Mouse (Mus musculus): Measurements from ENCODE around the gene Gnl1. TPM values are rescaled to one million over a fixed set of nuclear protein-coding genes. Genes with fewer than 3 reads are reported as not detected.

Gene Gnl1
- polyA plus RNA-seq, 1 experiment from 2014 or later: 27.9 TPM

- DNase-seq (ENCODE audit: low spot score) (peak; percentile 41), ATAC-seq (peak; percentile 11; the same call in 1 of the 2 replicates)
- no peaks in the 10 kb centered on the region for H3K9me3 ChIP-seq (replicated peaks; ENCODE audit: control insufficient read depth, low read length)
- H3K36me3 ChIP-seq (ENCODE audit: control insufficient read depth, insufficient read depth, low read length): peaks cover 46% of the 10 kb centered on the region
- no peaks in the 10 kb centered on the region for H3K27me3 ChIP-seq (replicated peaks; ENCODE audit: control insufficient read depth, insufficient read depth, low read length)
- H3K4me1 ChIP-seq (ENCODE audit: control insufficient read depth, insufficient read depth, low read length): peaks cover 14% of the 10 kb centered on the region; the same call in 1 of the 2 replicates
- H3K4me2 ChIP-seq (ENCODE audit: low read length): peak overlapping the region; percentile 88
- 0% methylated on average over 25 of the region's 29 CpGs for WGBS
- H3K4me3 ChIP-seq (ENCODE audit: low read depth, low read length): peak overlapping the region; percentile 90
- H3K27ac ChIP-seq (ENCODE audit: low read depth, low read length): peak overlapping the region; percentile 94
- peak overlapping the region; percentile 80 for H3K9ac ChIP-seq (ENCODE audit: low read length)
Measured at GRCm38 (mm10) chr17:35980363-35980754, 708 bp downstream of the Gnl1 start.

GRCm38 (mm10) chr17:35981776-35982175 is 2.1 kb downstream of the Gnl1 start:
- Histone ChIP-seq H3K4me1 (ENCODE audit: control insufficient read depth, insufficient read depth, low read length) (peaks cover 14% of the 10 kb centered on the region; the same call in 1 of the 2 replicates), H3K9ac (ENCODE audit: low read length) (no peak overlapping the region), H3K36me3 (ENCODE audit: control insufficient read depth, insufficient read depth, low read length) (peaks cover 47% of the 10 kb centered on the region), H3K9me3 (replicated peaks; ENCODE audit: control insufficient read depth, low read length) (no peaks in the 10 kb centered on the region), H3K4me2 (ENCODE audit: low read length) (no peak overlapping the region), H3K27me3 (replicated peaks; ENCODE audit: control insufficient read depth, insufficient read depth, low read length) (no peaks in the 10 kb centered on the region), H3K27ac (ENCODE audit: low read depth, low read length) (no peak overlapping the region), H3K4me3 (ENCODE audit: low read depth, low read length) (no peak overlapping the region)
- no peak for DNase-seq (ENCODE audit: low spot score)
- WGBS: 97% methylated on average over 9 of the region's 9 CpGs
- ATAC-seq: no peak

- Histone ChIP-seq H3K4me3 (ENCODE audit: low read depth, low read length) (no peak overlapping the region), H3K27me3 (replicated peaks; ENCODE audit: control insufficient read depth, insufficient read depth, low read length) (no peaks in the 10 kb centered on the region), H3K9me3 (replicated peaks; ENCODE audit: control insufficient read depth, low read length) (no peaks in the 10 kb centered on the region), H3K36me3 (ENCODE audit: control insufficient read depth, insufficient read depth, low read length) (peaks cover 29% of the 10 kb centered on the region), H3K4me2 (ENCODE audit: low read length) (no peak overlapping the region), H3K9ac (ENCODE audit: low read length) (no peak overlapping the region), H3K27ac (ENCODE audit: low read depth, low read length) (no peak overlapping the region), H3K4me1 (ENCODE audit: control insufficient read depth, insufficient read depth, low read length) (peaks cover 4% of the 10 kb centered on the region)
- DNase-seq (ENCODE audit: low spot score): no peak
- ATAC-seq: no peak
- WGBS: 48% methylated on average over 10 of the region's 10 CpGs
Measured at GRCm38 (mm10) chr17:35991781-35992180, 12.1 kb downstream of the Gnl1 start.

- Histone ChIP-seq H3K4me2 (ENCODE audit: low read length) (peak overlapping the region; percentile 76), H3K9ac (ENCODE audit: low read length) (no peak overlapping the region), H3K36me3 (ENCODE audit: control insufficient read depth, insufficient read depth, low read length) (peaks cover 10% of the 10 kb centered on the region; the same call in 1 of the 2 replicates), H3K4me3 (ENCODE audit: low read depth, low read length) (peak overlapping the region; percentile 56; the same call in 1 of the 2 replicates), H3K27me3 (replicated peaks; ENCODE audit: control insufficient read depth, insufficient read depth, low read length) (no peaks in the 10 kb centered on the region), H3K9me3 (replicated peaks; ENCODE audit: control insufficient read depth, low read length) (no peaks in the 10 kb centered on the region), H3K27ac (ENCODE audit: low read depth, low read length) (no peak overlapping the region), H3K4me1 (ENCODE audit: control insufficient read depth, insufficient read depth, low read length) (peaks cover 4% of the 10 kb centered on the region)
- DNase-seq (ENCODE audit: low spot score) (peak; percentile 88), ATAC-seq (peak; percentile 79)
- WGBS: 8% methylated on average over 17 of the region's 17 CpGs
Measured at GRCm38 (mm10) chr17:35993675-35994074, 14.0 kb downstream of the Gnl1 start.

- H3K4me3 ChIP-seq (ENCODE audit: low read depth, low read length): peak overlapping the region; percentile 56
- no peaks in the 10 kb centered on the region for H3K27me3 ChIP-seq (replicated peaks; ENCODE audit: control insufficient read depth, insufficient read depth, low read length)
Measured at GRCm38 (mm10) chr17:35994175-35994878, 14.7 kb downstream of the Gnl1 start.

GRCm38 (mm10) chr17:35994879-35995240 is 15.2 kb downstream of the Gnl1 start:
- H3K9me3 ChIP-seq (replicated peaks; ENCODE audit: control insufficient read depth, low read length): no peaks in the 10 kb centered on the region
- H3K27ac ChIP-seq (ENCODE audit: low read depth, low read length): no peak overlapping the region
- H3K4me1 ChIP-seq (ENCODE audit: control insufficient read depth, insufficient read depth, low read length): peaks cover 4% of the 10 kb centered on the region
- WGBS: 2% methylated on average over 14 of the region's 14 CpGs
- peak; percentile 24 for DNase-seq (ENCODE audit: low spot score)
- no peak for ATAC-seq
- peak overlapping the region; percentile 67 for H3K9ac ChIP-seq (ENCODE audit: low read length)
- H3K27me3 ChIP-seq (replicated peaks; ENCODE audit: control insufficient read depth, insufficient read depth, low read length): no peaks in the 10 kb centered on the region
- peak overlapping the region; percentile 76 for H3K4me2 ChIP-seq (ENCODE audit: low read length)
- peak overlapping the region; percentile 56 for H3K4me3 ChIP-seq (ENCODE audit: low read depth, low read length)
- no peaks in the 10 kb centered on the region for H3K36me3 ChIP-seq (ENCODE audit: control insufficient read depth, insufficient read depth, low read length)

More at GRCm38 (mm10) chr17:35994175-35994878, 14.7 kb downstream of the Gnl1 start:
- peak overlapping the region; percentile 30; the same call in 1 of the 2 replicates for H3K27ac ChIP-seq (ENCODE audit: low read depth, low read length)
- H3K36me3 ChIP-seq (ENCODE audit: control insufficient read depth, insufficient read depth, low read length): peaks cover 4% of the 10 kb centered on the region; the same call in 1 of the 2 replicates
- 3% methylated on average over 31 of the region's 31 CpGs for WGBS
- H3K4me1 ChIP-seq (ENCODE audit: control insufficient read depth, insufficient read depth, low read length): peaks cover 4% of the 10 kb centered on the region
- ATAC-seq: peak; percentile 78
- H3K4me2 ChIP-seq (ENCODE audit: low read length): peak overlapping the region; percentile 76
- H3K9ac ChIP-seq (ENCODE audit: low read length): peak overlapping the region; percentile 67
- peak; percentile 93 for DNase-seq (ENCODE audit: low spot score)
- no peaks in the 10 kb centered on the region for H3K9me3 ChIP-seq (replicated peaks; ENCODE audit: control insufficient read depth, low read length)

- no peaks in the 10 kb centered on the region for H3K27me3 ChIP-seq (replicated peaks; ENCODE audit: control insufficient read depth, insufficient read depth, low read length)
- peaks cover 4% of the 10 kb centered on the region for H3K4me1 ChIP-seq (ENCODE audit: control insufficient read depth, insufficient read depth, low read length)
- WGBS: under 1% methylated on average over 11 of the region's 11 CpGs
- H3K36me3 ChIP-seq (ENCODE audit: control insufficient read depth, insufficient read depth, low read length): no peaks in the 10 kb centered on the region
- DNase-seq (ENCODE audit: low spot score) (peak; percentile 95), ATAC-seq (peak; percentile 66)
- H3K27ac ChIP-seq (ENCODE audit: low read depth, low read length): no peak overlapping the region
- no peak overlapping the region for H3K4me3 ChIP-seq (ENCODE audit: low read depth, low read length)
- H3K9me3 ChIP-seq (replicated peaks; ENCODE audit: control insufficient read depth, low read length): no peaks in the 10 kb centered on the region
- H3K4me2 ChIP-seq (ENCODE audit: low read length): no peak overlapping the region
- H3K9ac ChIP-seq (ENCODE audit: low read length): no peak overlapping the region
Measured at GRCm38 (mm10) chr17:35996949-35997348, 17.3 kb downstream of the Gnl1 start.

- H3K4me3 ChIP-seq (ENCODE audit: low read depth, low read length): no peak overlapping the region
- no peaks in the 10 kb centered on the region for H3K36me3 ChIP-seq (ENCODE audit: control insufficient read depth, insufficient read depth, low read length)
- H3K27ac ChIP-seq (ENCODE audit: low read depth, low read length): no peak overlapping the region
- no peak for ATAC-seq
- no peaks in the 10 kb centered on the region for H3K9me3 ChIP-seq (replicated peaks; ENCODE audit: control insufficient read depth, low read length)
- DNase-seq (ENCODE audit: low spot score): no peak
- peaks cover 4% of the 10 kb centered on the region for H3K4me1 ChIP-seq (ENCODE audit: control insufficient read depth, insufficient read depth, low read length)
- 43% methylated on average over 12 of the region's 12 CpGs for WGBS
- H3K27me3 ChIP-seq (replicated peaks; ENCODE audit: control insufficient read depth, insufficient read depth, low read length): no peaks in the 10 kb centered on the region
- H3K9ac ChIP-seq (ENCODE audit: low read length): 0 out of 2 replicates have a peak overlapping the region, but pooled peaks have one; percentile 17
- no peak overlapping the region for H3K4me2 ChIP-seq (ENCODE audit: low read length)
Measured at GRCm38 (mm10) chr17:35997713-35998510, 18.3 kb downstream of the Gnl1 start.

All from forebrain, embryonic 14.5 days (tissue).